Mouse (Mus musculus): ENCODE measurements around the gene St8sia2. TPM values are rescaled to one million over a fixed set of nuclear protein-coding genes. Genes with fewer than 3 reads are reported as not detected.

St8sia2 gene
- 0.64 TPM for polyA plus RNA-seq (2014; fragmentation: Illumina TruSeq; extraction: RNeasy Lipid Tissue Mini Kit (QIAGEN cat#74804); ENCODE audit: low read depth, low replicate concordance)

DNA sequence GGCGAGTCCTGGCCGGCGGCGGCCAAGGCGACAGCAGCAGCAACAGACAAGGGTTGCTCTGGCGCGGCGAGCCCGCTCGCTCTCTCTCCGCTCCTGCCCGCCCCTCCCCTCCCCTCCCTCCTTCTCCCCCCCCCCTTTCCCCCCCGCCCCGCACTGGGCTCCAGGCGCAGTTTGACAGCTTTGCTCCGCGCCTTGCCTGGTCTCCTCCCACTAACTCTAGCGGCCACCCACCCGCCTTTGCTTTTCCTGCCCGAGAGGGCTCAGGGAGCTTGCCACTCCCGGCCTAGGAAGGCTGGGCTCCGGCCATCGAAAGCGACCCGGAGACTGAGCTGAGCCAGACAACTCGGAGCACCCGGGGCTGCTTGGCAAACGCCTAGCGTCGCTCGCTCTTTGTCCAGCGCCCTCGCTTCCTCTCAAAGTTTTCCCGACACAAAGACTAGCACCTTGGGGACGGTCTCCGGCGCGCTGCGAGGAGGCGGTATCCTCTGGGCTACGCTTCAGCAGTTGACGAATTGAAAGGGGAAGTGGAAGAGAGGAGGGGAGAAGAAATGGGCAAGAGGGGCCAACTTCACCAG is at the start of gene St8sia2:
Gene St8sia2 (minus strand): TSS at position 90 of the 575 bp plus-strand sequence.

Data from adrenal gland, adult 10 weeks (tissue).